Comparison of ENCODE assay signal across 15 mouse cellular contexts in the genomic region with DNA sequence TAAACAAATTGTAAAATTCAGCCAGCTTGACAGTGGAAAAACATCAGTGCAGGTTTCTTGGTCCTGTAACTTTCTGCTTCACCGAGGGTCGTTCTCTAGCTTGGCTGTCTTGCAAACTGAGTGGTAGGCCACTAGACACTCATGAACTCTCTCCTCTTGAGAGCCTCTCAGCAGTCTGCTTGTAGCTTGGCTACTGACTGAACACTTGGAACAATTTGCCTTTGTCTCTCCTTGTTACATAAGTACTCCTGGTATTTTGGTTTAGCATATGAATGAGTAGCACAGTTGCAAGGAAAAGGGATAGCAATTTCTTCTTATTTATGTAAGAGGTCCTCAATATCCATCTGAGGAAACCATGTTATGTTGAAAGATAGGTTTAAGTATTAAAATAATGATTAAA.
DNase-seq lines count a peak whose midpoint lies in the region; ATAC-seq and TF ChIP-seq lines count a peak whose summit lies in the region.
"Had no signal": no experiment of that assay in that cellular context is flagged by ENCODE, and none has a peak within 500 bp of the region (broad histone marks: within the 10 kb centered on the region; RNA-seq: fewer than 3 reads in every experiment).

No protein-coding gene starts in this region.

- TF ChIP-seq CTCF in lung, embryonic 14.5 days (IDR thresholded peaks at IDR 0.05; ENCODE audit: low read depth) = no peak
- TF ChIP-seq CTCF in lung, adult 2 months (IDR thresholded peaks at IDR 0.05; ENCODE audit: insufficient read depth, low read length) = no peak
- no peak for TF ChIP-seq CTCF in thymus, adult 2 months (IDR thresholded peaks at IDR 0.05; ENCODE audit: borderline replicate concordance, control insufficient read depth, extremely low read depth, insufficient read depth, low read length, poor library complexity)
- no peak for TF ChIP-seq CTCF in left cerebral cortex, adult 2 months (IDR thresholded peaks at IDR 0.05)

- H3K27ac ChIP-seq in lung, embryonic 14.5 days (ENCODE audit: low read depth) = no peak overlapping the region
- no peak overlapping the region for H3K27ac ChIP-seq in forebrain, embryonic 13.5 days
- no peak overlapping the region for H3K27ac ChIP-seq in thymus, adult 2 months (ENCODE audit: control insufficient read depth, insufficient read depth, low read length)
- H3K27ac ChIP-seq in left cerebral cortex, adult 2 months = no peak overlapping the region
- H3K27ac ChIP-seq: embryonic facial prominence, embryonic 15.5 days; hindbrain, embryonic 15.5 days; stomach, embryonic 15.5 days had no signal

- no peak overlapping the region for H3K4me3 ChIP-seq in lung, embryonic 14.5 days (ENCODE audit: low read depth, low read length)
- no peak overlapping the region for H3K4me3 ChIP-seq in lung, adult 2 months (replicated peaks; ENCODE audit: extremely low read depth, low read depth, low read length)
- no peak overlapping the region for H3K4me3 ChIP-seq in forebrain, embryonic 13.5 days
- no peak overlapping the region for H3K4me3 ChIP-seq in thymus, adult 2 months (ENCODE audit: control insufficient read depth, insufficient read depth, low read length)
- H3K4me3 ChIP-seq in left cerebral cortex, adult 2 months = no peak overlapping the region
- H3K4me3 ChIP-seq: embryonic facial prominence, embryonic 15.5 days; hindbrain, embryonic 15.5 days; stomach, embryonic 15.5 days had no signal

- ATAC-seq in lung, embryonic 14.5 days (ENCODE audit: insufficient read depth) = peak; percentile 70; the same call in 1 of the 2 replicates
- peak; percentile 90 for ATAC-seq in forebrain, embryonic 13.5 days

- DNase-seq in embryo, embryonic 10 days (ENCODE audit: low spot score) = peak; percentile 8
- no peak for DNase-seq in embryo, embryonic 9.5 days (ENCODE audit: extremely low spot score)
- DNase-seq in lung, embryonic 14.5 days = peak; percentile 33
- no peak for DNase-seq in lung, adult 2 months
- peak; percentile 5 for DNase-seq in ES-CJ7 (ENCODE audit: low read depth, low spot score)
- no peak for DNase-seq in thymus, adult 2 months
- no peak for DNase-seq in left cerebral cortex, adult 2 months (ENCODE audit: extremely low spot score in 1 of 2, low spot score in 2 of 2)
- DNase-seq: adrenal gland, adult 8-10 months; cerebellum, adult 9-11 months; kidney, adult 8-10 months; thymus, postnatal 25 days had no signal

- no peaks in the 10 kb centered on the region; the same call in 1 of the 2 replicates for H3K9me3 ChIP-seq in lung, embryonic 14.5 days (ENCODE audit: low read depth, low read length)
- 0 out of 2 replicates have a peak, but pooled peaks cover 2% of the 10 kb centered on the region for H3K9me3 ChIP-seq in forebrain, embryonic 13.5 days (replicated peaks)
- H3K9me3 ChIP-seq: embryonic facial prominence, embryonic 15.5 days; stomach, embryonic 15.5 days had no signal

- no peaks in the 10 kb centered on the region for H3K4me1 ChIP-seq in lung, embryonic 14.5 days (ENCODE audit: insufficient read depth)
- no peaks in the 10 kb centered on the region for H3K4me1 ChIP-seq in lung, adult 2 months (ENCODE audit: control insufficient read depth, insufficient read depth, low read length)
- peaks cover 3% of the 10 kb centered on the region; the same call in 1 of the 2 replicates for H3K4me1 ChIP-seq in forebrain, embryonic 13.5 days
- no peaks in the 10 kb centered on the region for H3K4me1 ChIP-seq in thymus, adult 2 months (replicated peaks; ENCODE audit: control insufficient read depth, insufficient read depth, low read length)
- H3K4me1 ChIP-seq: embryonic facial prominence, embryonic 15.5 days; hindbrain, embryonic 15.5 days; stomach, embryonic 15.5 days had no signal

- no peak overlapping the region for H3K4me2 ChIP-seq in lung, embryonic 14.5 days
- H3K4me2 ChIP-seq in forebrain, embryonic 13.5 days = no peak overlapping the region
- H3K4me2 ChIP-seq: embryonic facial prominence, embryonic 15.5 days; hindbrain, embryonic 15.5 days; stomach, embryonic 15.5 days had no signal

- TF ChIP-seq POLR2A in lung, adult 2 months (IDR thresholded peaks at IDR 0.05; ENCODE audit: borderline replicate concordance, extremely low read depth, low read depth, low read length) = no peak
- no peak for TF ChIP-seq POLR2A in thymus, adult 2 months (IDR thresholded peaks at IDR 0.05; ENCODE audit: control insufficient read depth, extremely low read depth, insufficient read depth, low read length, poor library complexity)

- intact Hi-C loops in left cerebral cortex, adult 2 months (cut with DNase I) = no loop called here

- 46% methylated on average over 2 of the region's 2 CpGs for WGBS in lung, embryonic 14.5 days
- WGBS in lung, adult 2 months = 42% methylated on average over 2 of the region's 2 CpGs
- 38% methylated on average over 2 of the region's 2 CpGs for WGBS in forebrain, embryonic 13.5 days
- WGBS in thymus, adult 2 months = 90% methylated on average over 2 of the region's 2 CpGs

- no peak overlapping the region for H3K9ac ChIP-seq in lung, embryonic 14.5 days
- no peak overlapping the region for H3K9ac ChIP-seq in forebrain, embryonic 13.5 days
- H3K9ac ChIP-seq: embryonic facial prominence, embryonic 15.5 days; hindbrain, embryonic 15.5 days; stomach, embryonic 15.5 days had no signal

- H3K36me3 ChIP-seq in lung, embryonic 14.5 days (ENCODE audit: insufficient read depth) = no peaks in the 10 kb centered on the region
- H3K36me3 ChIP-seq in forebrain, embryonic 13.5 days (ENCODE audit: poor library complexity, severe bottlenecking) = no peaks in the 10 kb centered on the region
- no peaks in the 10 kb centered on the region for H3K36me3 ChIP-seq in thymus, adult 2 months (ENCODE audit: control insufficient read depth, insufficient read depth, low read length)
- H3K36me3 ChIP-seq: embryonic facial prominence, embryonic 15.5 days; hindbrain, embryonic 15.5 days; stomach, embryonic 15.5 days had no signal

- H3K27me3 ChIP-seq in lung, embryonic 14.5 days (ENCODE audit: insufficient read depth, low read length) = no peaks in the 10 kb centered on the region
- H3K27me3 ChIP-seq in forebrain, embryonic 13.5 days = no peaks in the 10 kb centered on the region
- H3K27me3 ChIP-seq in thymus, adult 2 months (ENCODE audit: control insufficient read depth, insufficient read depth, low read length) = no peaks in the 10 kb centered on the region
- H3K27me3 ChIP-seq: embryonic facial prominence, embryonic 15.5 days; hindbrain, embryonic 15.5 days; stomach, embryonic 15.5 days had no signal

Comparison
In these comparisons a context has a peak if more than half of its experiments do, and no peak if none do; other contexts are left out.
1. DNase-seq: peak in embryo, embryonic 10 days (single experiment), lung, embryonic 14.5 days (single experiment) and ES-CJ7 (single experiment); none in embryo, embryonic 9.5 days (single experiment), lung, adult 2 months (single experiment), thymus, adult 2 months (single experiment) and left cerebral cortex, adult 2 months (0 of 2).